Mouse (Mus musculus) forebrain, embryonic 13.5 days (tissue): Measurements from ENCODE around the gene Cgn. TPM values are rescaled to one million over a fixed set of nuclear protein-coding genes. Genes with fewer than 3 reads are reported as not detected.
A peak's percentile ranks its signal among the peaks of the same experiment; 100 is the strongest.
"Not testable (repeated sequence)": the region's sequence is repeated elsewhere in the genome, so short reads cannot be mapped to it uniquely, and the experiment has no call there.

Source experiments
- ATAC-seq: fragments of 200-750 bp; cut with Nextera tagmentation; 2 replicates; pipeline ENCODE4 v1.8.0; 2017
- H3K27ac ChIP-seq: fragments of 300-500 bp; sonication (generic); 2 replicates; pipeline ENCODE4 v1.5.1; 2015; ENCODE audit warnings: inconsistent platforms, mild to moderate bottlenecking, moderate library complexity
- H3K27me3 ChIP-seq: fragments of 300-500 bp; sonication (generic); 2 replicates; pipeline ENCODE4 v1.6.1; 2015; ENCODE audit warnings: mild to moderate bottlenecking, inconsistent platforms
- H3K36me3 ChIP-seq: fragments of 300-500 bp; sonication (generic); 2 replicates; pipeline ENCODE4 v1.6.1; 2015; ENCODE audit warnings: mild to moderate bottlenecking, inconsistent platforms; ENCODE audit not compliant: poor library complexity, severe bottlenecking
- H3K4me1 ChIP-seq: fragments of 300-500 bp; sonication (generic); 2 replicates; pipeline ENCODE4 v1.6.1; 2015; ENCODE audit warnings: inconsistent platforms
- H3K4me2 ChIP-seq: fragments of 300-500 bp; sonication (generic); 2 replicates; pipeline ENCODE4 v1.6.1; 2015; ENCODE audit warnings: inconsistent platforms, mild to moderate bottlenecking, moderate library complexity
- H3K4me3 ChIP-seq: fragments of 300-500 bp; sonication (generic); 2 replicates; pipeline ENCODE4 v1.5.1; 2015; ENCODE audit warnings: mild to moderate bottlenecking, inconsistent platforms
- H3K9ac ChIP-seq: fragments of 300-500 bp; sonication (generic); 2 replicates; pipeline ENCODE4 v1.6.1; 2015; ENCODE audit warnings: mild to moderate bottlenecking, inconsistent platforms
- H3K9me3 ChIP-seq: fragments of 300-500 bp; sonication (generic); replicated peaks from 2 replicates; pipeline ENCODE4 v1.6.1; 2016; ENCODE audit warnings: inconsistent platforms
- WGBS: fragments of 180-500 bp; shearing (Covaris S2); methylation state at CpG from one replicate; pipeline ENCODE4 v1.1.7; 2015; 5-methylcytosine and 5-hydroxymethylcytosine counted together
- polyA plus RNA-seq: library from polyadenylated mRNA; unstranded; fragments of >200 nt; fragmentation: Nextera tagmentation; extraction: Ambion mirVana; gene quantifications from 2 replicates; pipeline ENCODE4 v1.2.1, GENCODE M21; 2015

Gene Cgn
- polyA plus RNA-seq, 1 experiment from 2014 or later, result 3.8 TPM

GRCm38 (mm10) chr3:94757251-94758055, 28.8 kb downstream of the Cgn start:
- Histone ChIP-seq H3K4me3 (peak overlapping the region; percentile 35), H3K4me2 (peak overlapping the region; percentile 61)
- not testable (repeated sequence) for H3K4me1 ChIP-seq, H3K36me3 ChIP-seq, H3K9ac ChIP-seq, H3K27me3 ChIP-seq, H3K9me3 ChIP-seq, H3K27ac ChIP-seq
- 5% methylated on average over 25 of the region's 47 CpGs for WGBS
- peak; percentile 75 for ATAC-seq

DNA sequence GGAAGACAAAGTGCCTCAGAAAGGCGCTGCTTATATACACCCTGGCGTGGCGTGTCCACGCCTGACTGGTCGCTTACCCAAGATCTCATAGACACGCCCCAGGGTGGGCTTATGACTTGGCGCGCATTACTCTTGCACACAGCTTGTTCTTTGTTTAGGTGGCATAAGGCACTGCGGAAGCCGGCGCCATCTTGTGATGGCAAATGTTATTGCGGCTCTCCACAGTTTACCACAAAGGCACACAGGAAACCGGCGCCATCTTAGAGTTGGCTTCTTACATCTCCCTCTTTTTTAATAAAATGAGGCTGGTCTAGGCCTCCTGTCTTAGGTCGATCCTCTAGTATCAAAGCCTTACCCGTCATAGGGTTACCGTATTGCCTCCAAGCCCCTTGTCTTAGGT, 40.6 kb downstream of the Cgn start:
- Histone ChIP-seq H3K9me3 (peaks cover 4% of the 10 kb centered on the region; the same call in 1 of the 2 replicates), H3K27ac (no peak overlapping the region), H3K4me2 (no peak overlapping the region), H3K27me3 (no peaks in the 10 kb centered on the region), H3K9ac (no peak overlapping the region), H3K4me3 (no peak overlapping the region), H3K4me1 (no peaks in the 10 kb centered on the region), H3K36me3 (no peaks in the 10 kb centered on the region)
- ATAC-seq, result no peak
- 95% methylated on average over 17 of the region's 17 CpGs for WGBS

DNA sequence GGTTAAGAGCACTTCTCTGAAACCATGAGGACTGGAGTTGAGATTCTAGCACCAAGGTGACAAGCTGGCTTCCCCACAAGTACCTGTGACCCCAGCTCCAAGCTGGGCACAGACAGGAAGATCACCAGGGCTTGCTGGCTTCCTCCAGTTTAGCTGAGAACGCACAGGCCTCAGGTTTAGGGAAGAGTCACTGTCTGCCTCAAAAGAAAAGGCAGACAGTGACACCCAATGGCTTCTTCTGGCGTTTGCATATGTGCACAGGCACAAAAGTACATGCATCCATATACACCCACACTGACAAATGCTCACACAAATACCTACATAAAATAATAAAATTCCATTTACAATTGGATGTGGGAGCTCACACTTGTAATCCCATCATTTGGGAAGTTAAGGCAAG, 62.7 kb downstream of the Cgn start:
- not testable (repeated sequence) for H3K9me3 ChIP-seq, H3K27ac ChIP-seq, H3K4me3 ChIP-seq, H3K4me2 ChIP-seq, H3K36me3 ChIP-seq, H3K9ac ChIP-seq, H3K4me1 ChIP-seq, H3K27me3 ChIP-seq, ATAC-seq
- WGBS, result 37% methylated on average over 2 of the region's 2 CpGs

DNA sequence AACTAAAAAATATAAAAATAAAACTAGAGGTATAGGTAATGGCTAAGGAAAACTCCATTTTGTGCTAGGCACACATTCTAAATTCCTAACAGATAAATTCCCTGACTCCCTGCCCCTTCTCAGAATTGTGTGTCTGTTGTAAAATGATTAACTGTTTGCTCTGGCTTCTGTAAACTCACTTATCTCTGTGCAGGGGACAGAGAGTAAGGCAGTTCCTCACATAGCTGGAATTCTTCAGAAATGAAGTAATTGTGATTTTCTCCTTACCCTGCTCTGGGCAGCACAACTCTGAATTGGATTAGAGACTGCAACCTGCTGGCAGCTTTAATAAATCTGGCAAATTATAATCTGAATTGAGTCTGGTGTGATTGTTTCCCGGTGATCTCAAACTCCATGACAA, 68.0 kb downstream of the Cgn start:
- ATAC-seq, H3K4me3 ChIP-seq, H3K27me3 ChIP-seq, H3K36me3 ChIP-seq, H3K4me1 ChIP-seq, H3K4me2 ChIP-seq, H3K9me3 ChIP-seq, H3K27ac ChIP-seq, H3K9ac ChIP-seq: not testable (repeated sequence)
- WGBS, result 20% methylated on average over 1 of the region's 1 CpGs

- H3K4me3 ChIP-seq, H3K36me3 ChIP-seq, H3K27ac ChIP-seq, H3K9me3 ChIP-seq, H3K9ac ChIP-seq, H3K27me3 ChIP-seq, ATAC-seq, H3K4me2 ChIP-seq, H3K4me1 ChIP-seq: not testable (repeated sequence)
- 84% methylated on average over 3 of the region's 3 CpGs for WGBS
Observed at GRCm38 (mm10) chr3:94713424-94713823, 72.9 kb downstream of the Cgn start.

DNA sequence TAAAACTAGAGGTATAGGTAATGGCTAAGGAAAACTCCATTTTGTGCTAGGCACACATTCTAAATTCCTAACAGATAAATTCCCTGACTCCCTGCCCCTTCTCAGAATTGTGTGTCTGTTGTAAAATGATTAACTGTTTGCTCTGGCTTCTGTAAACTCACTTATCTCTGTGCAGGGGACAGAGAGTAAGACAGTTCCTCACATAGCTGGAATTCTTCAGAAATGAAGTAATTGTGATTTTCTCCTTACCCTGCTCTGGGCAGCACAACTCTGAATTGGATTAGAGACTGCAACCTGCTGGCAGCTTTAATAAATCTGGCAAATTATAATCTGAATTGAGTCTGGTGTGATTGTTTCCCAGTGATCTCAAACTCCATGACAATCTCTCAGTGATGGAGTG, 75.7 kb downstream of the Cgn start:
- not testable (repeated sequence) for ATAC-seq, H3K4me3 ChIP-seq, H3K27me3 ChIP-seq, H3K4me2 ChIP-seq, H3K36me3 ChIP-seq, H3K9me3 ChIP-seq, H3K27ac ChIP-seq, H3K9ac ChIP-seq, H3K4me1 ChIP-seq

Other genes with a start within 250 kb of the Cgn start
- 64.9 and 69.0 TPM in 2 replicates for gene Snx27, start 203.8 kb downstream of the Cgn start, polyA plus RNA-seq
- not detected in 2 replicates for gene Gm10972, start 143.4 kb downstream of the Cgn start, polyA plus RNA-seq
- 2.2 and 2.7 TPM in 2 replicates for gene Tuft1, start 127.6 kb downstream of the Cgn start, polyA plus RNA-seq
- 0.52 TPM in 1 of 2 replicates, not detected in the other for gene Selenbp2, start 92.9 kb downstream of the Cgn start, polyA plus RNA-seq
- gene Pogz, start 51.1 kb upstream of the Cgn start, polyA plus RNA-seq, result 25.1 and 25.6 TPM in 2 replicates
- gene Psmb4, start 100.5 kb upstream of the Cgn start, polyA plus RNA-seq, result 390 and 393 TPM in 2 replicates
- gene Selenbp1, start 146.6 kb upstream of the Cgn start, polyA plus RNA-seq, result 7.6 and 9.0 TPM in 2 replicates
- 4.3 TPM in 2 replicates for gene Rfx5, start 167.6 kb upstream of the Cgn start, polyA plus RNA-seq
- gene Pi4kb, start 188.2 kb upstream of the Cgn start, polyA plus RNA-seq, result 23.6 and 25.5 TPM in 2 replicates
- 26.6 and 27.8 TPM in 2 replicates for gene Zfp687, start 229.0 kb upstream of the Cgn start, polyA plus RNA-seq